Mouse (Mus musculus) bone marrow macrophage, adult 2 months (primary cell): ENCODE data around the gene Kif27.

Experiments used
- CTCF ChIP-seq: IDR thresholded peaks from 2 replicates; pipeline ENCODE4 v1.5.1; 2012; ENCODE audit warnings: low read depth, mild to moderate bottlenecking, low read length, moderate library complexity
- POLR2A ChIP-seq: IDR thresholded peaks from 2 replicates; pipeline ENCODE4 v1.6.1; 2012; ENCODE audit warnings: mild to moderate bottlenecking, low read depth, low read length, borderline replicate concordance

GRCm38 (mm10) chr13:58305230-58305629 is 53.7 kb downstream of the Kif27 start:
- TF ChIP-seq CTCF (no peak), POLR2A (no peak)
